13 mouse cellular contexts compared by ENCODE assay signal in the genomic region with DNA sequence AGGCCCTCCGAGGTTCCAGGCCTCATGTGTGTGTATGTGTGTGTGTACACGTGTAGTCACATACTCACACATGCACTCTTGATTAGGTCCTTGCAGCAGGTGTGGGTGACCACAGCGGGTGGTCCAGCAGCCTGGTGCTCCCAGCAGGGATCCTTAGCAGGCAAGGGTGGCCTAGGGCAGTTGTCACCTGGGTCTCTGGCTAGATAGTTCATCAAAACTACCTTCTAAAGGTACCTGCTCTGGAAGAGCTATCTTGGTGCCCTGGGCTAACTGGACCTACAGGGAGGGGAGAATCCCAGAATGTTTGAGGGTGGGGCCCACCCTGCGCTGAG. TPM values are rescaled to one million over a fixed set of nuclear protein-coding genes. Genes with fewer than 3 reads are reported as not detected.
DNase-seq lines count a peak whose midpoint lies in the region; ATAC-seq and TF ChIP-seq lines count a peak whose summit lies in the region.
"Had no signal": no experiment of that assay in that cellular context is flagged by ENCODE, and none has a peak within 500 bp of the region (broad histone marks: within the 10 kb centered on the region; RNA-seq: fewer than 3 reads in every experiment).

No protein-coding gene starts in this region.

- no peak for ATAC-seq in forebrain, postnatal 0 days
- ATAC-seq in midbrain, embryonic 11.5 days (ENCODE audit: low FRiP score), result no peak
- ATAC-seq in neural tube, embryonic 15.5 days (ENCODE audit: low FRiP score), result no peak
- no peak for ATAC-seq in intestine, embryonic 16.5 days

- 51% methylated on average over 4 of the region's 4 CpGs for WGBS in forebrain, postnatal 0 days
- 61% methylated on average over 4 of the region's 4 CpGs for WGBS in midbrain, embryonic 11.5 days
- WGBS in neural tube, embryonic 15.5 days, result 42% methylated on average over 4 of the region's 4 CpGs
- WGBS in intestine, embryonic 16.5 days, result 60% methylated on average over 4 of the region's 4 CpGs

- no peak for DNase-seq in layer of hippocampus, adult 2 months (ENCODE audit: low spot score in 2 of 2)
- no peak for DNase-seq in layer of hippocampus, adult 9-10 months (ENCODE audit: low spot score)
- DNase-seq in forebrain, postnatal 0 days, result no peak
- DNase-seq in midbrain, embryonic 11.5 days (ENCODE audit: low spot score, missing footprints), result no peak
- DNase-seq in embryo, embryonic 10.5 days (ENCODE audit: low spot score), result no peak
- no peak for DNase-seq in kidney, postnatal 4 days
- DNase-seq: adrenal gland, postnatal 14 days; heart, adult 18-20 months; heart, postnatal 36 days; layer of hippocampus, adult 9-11 months had no signal

- H3K9me3 ChIP-seq in forebrain, postnatal 0 days (ENCODE audit: low read length), result no peaks in the 10 kb centered on the region
- H3K9me3 ChIP-seq in midbrain, embryonic 11.5 days (ENCODE audit: control insufficient read depth, low read length), result no peaks in the 10 kb centered on the region
- H3K9me3 ChIP-seq in neural tube, embryonic 15.5 days (replicated peaks), result no peaks in the 10 kb centered on the region
- no peaks in the 10 kb centered on the region for H3K9me3 ChIP-seq in intestine, embryonic 16.5 days (ENCODE audit: control insufficient read depth, low read length)

- H3K27me3 ChIP-seq in forebrain, postnatal 0 days (ENCODE audit: insufficient read depth, low read length), result peaks cover 11% of the 10 kb centered on the region; the same call in 1 of the 2 replicates
- peaks cover 51% of the 10 kb centered on the region for H3K27me3 ChIP-seq in midbrain, embryonic 11.5 days (ENCODE audit: control insufficient read depth, insufficient read depth, low read length)
- peaks cover 26% of the 10 kb centered on the region for H3K27me3 ChIP-seq in neural tube, embryonic 15.5 days (replicated peaks)
- H3K27me3 ChIP-seq in intestine, embryonic 16.5 days (replicated peaks; ENCODE audit: control insufficient read depth, insufficient read depth, low read length), result peaks cover 57% of the 10 kb centered on the region

- H3K36me3 ChIP-seq in forebrain, postnatal 0 days (ENCODE audit: insufficient read depth), result no peaks in the 10 kb centered on the region
- H3K36me3 ChIP-seq in midbrain, embryonic 11.5 days (ENCODE audit: control insufficient read depth, insufficient read depth, low read length), result no peaks in the 10 kb centered on the region
- H3K36me3 ChIP-seq in neural tube, embryonic 15.5 days, result no peaks in the 10 kb centered on the region
- no peaks in the 10 kb centered on the region for H3K36me3 ChIP-seq in intestine, embryonic 16.5 days (ENCODE audit: control insufficient read depth, insufficient read depth, low read length)

- peak overlapping the region; percentile 75 for H3K9ac ChIP-seq in forebrain, postnatal 0 days
- no peak overlapping the region for H3K9ac ChIP-seq in midbrain, embryonic 11.5 days (ENCODE audit: low read length)
- peak overlapping the region; percentile 80 for H3K9ac ChIP-seq in neural tube, embryonic 15.5 days (replicated peaks)
- no peak overlapping the region for H3K9ac ChIP-seq in intestine, embryonic 16.5 days (ENCODE audit: low read depth, low read length)

- no peak for TF ChIP-seq CTCF in layer of hippocampus, adult 2 months (conservative IDR thresholded peaks at IDR 0.05)
- no peak for TF ChIP-seq CTCF in forebrain, postnatal 0 days (IDR thresholded peaks at IDR 0.05; ENCODE audit: low read depth)

- peak overlapping the region; percentile 79 for H3K4me3 ChIP-seq in layer of hippocampus, adult 2 months
- H3K4me3 ChIP-seq in forebrain, postnatal 0 days (ENCODE audit: low read depth, low read length), result peak overlapping the region; percentile 75
- H3K4me3 ChIP-seq in midbrain, embryonic 11.5 days (ENCODE audit: low read depth, low read length), result no peak overlapping the region; the same call in 1 of the 2 replicates
- H3K4me3 ChIP-seq in neural tube, embryonic 15.5 days (replicated peaks), result peak overlapping the region; percentile 73
- H3K4me3 ChIP-seq in intestine, embryonic 16.5 days (ENCODE audit: low read length), result no peak overlapping the region

- H3K4me2 ChIP-seq in forebrain, postnatal 0 days (ENCODE audit: low read depth), result peak overlapping the region; percentile 93
- H3K4me2 ChIP-seq in midbrain, embryonic 11.5 days, result peak overlapping the region; percentile 76
- peak overlapping the region; percentile 85 for H3K4me2 ChIP-seq in neural tube, embryonic 15.5 days
- no peak overlapping the region for H3K4me2 ChIP-seq in intestine, embryonic 16.5 days (ENCODE audit: low read depth, low read length)
- H3K4me2 ChIP-seq: liver, embryonic 11.5 days had no signal

- peak overlapping the region; percentile 98 for H3K27ac ChIP-seq in layer of hippocampus, adult 2 months
- no peak overlapping the region for H3K27ac ChIP-seq in forebrain, postnatal 0 days (ENCODE audit: low read depth, low read length)
- no peak overlapping the region for H3K27ac ChIP-seq in midbrain, embryonic 11.5 days (ENCODE audit: low read depth, low read length)
- H3K27ac ChIP-seq in neural tube, embryonic 15.5 days (replicated peaks), result peak overlapping the region; percentile 71; the same call in 1 of the 2 replicates
- H3K27ac ChIP-seq in intestine, embryonic 16.5 days (ENCODE audit: low read length), result no peak overlapping the region

- H3K4me1 ChIP-seq in forebrain, postnatal 0 days (ENCODE audit: insufficient read depth), result peaks cover 9% of the 10 kb centered on the region
- H3K4me1 ChIP-seq in midbrain, embryonic 11.5 days (ENCODE audit: control insufficient read depth, insufficient read depth, low read length), result peaks cover 14% of the 10 kb centered on the region
- peaks cover 34% of the 10 kb centered on the region for H3K4me1 ChIP-seq in neural tube, embryonic 15.5 days
- H3K4me1 ChIP-seq in intestine, embryonic 16.5 days (ENCODE audit: control insufficient read depth, insufficient read depth, low read length), result peaks cover 7% of the 10 kb centered on the region

RNA-seq across cellular contexts. Expression of a gene that starts 2.9 kb away (rescaled TPM):
- 100 to 1,000 TPM; 318 to 346 TPM for total RNA-seq in layer of hippocampus, adult 2 months (2021)
- 64.2 and 65.8 TPM in 2 replicates for total RNA-seq in forebrain, postnatal 0 days (2014; rRNA removed)
- polyA plus RNA-seq in forebrain, postnatal 0 days (2015; fragmentation: Nextera tagmentation; extraction: Ambion mirVana), result 123 and 127 TPM in 2 replicates
- polyA plus RNA-seq in midbrain, embryonic 11.5 days (2014; fragmentation: Nextera tagmentation; extraction: Ambion mirVana), result 10.2 and 10.4 TPM in 2 replicates
- polyA plus RNA-seq in neural tube, embryonic 15.5 days (2015; fragmentation: Nextera tagmentation; extraction: Ambion mirVana), result 107 and 133 TPM in 2 replicates
- 2.8 and 3.3 TPM in 2 replicates for polyA plus RNA-seq in intestine, embryonic 16.5 days (2015; fragmentation: Nextera tagmentation; extraction: Ambion mirVana)

Comparison
In these comparisons a context has a peak if more than half of its experiments do, and no peak if none do; other contexts are left out.
1. H3K27ac ChIP-seq: peak in layer of hippocampus, adult 2 months (single experiment) and neural tube, embryonic 15.5 days (single experiment); none in forebrain, postnatal 0 days (single experiment), midbrain, embryonic 11.5 days (single experiment) and intestine, embryonic 16.5 days (single experiment).
2. H3K4me3 ChIP-seq: peak in layer of hippocampus, adult 2 months (single experiment), forebrain, postnatal 0 days (single experiment) and neural tube, embryonic 15.5 days (single experiment); none in midbrain, embryonic 11.5 days (single experiment) and intestine, embryonic 16.5 days (single experiment).
3. H3K9ac ChIP-seq: peak in forebrain, postnatal 0 days (single experiment) and neural tube, embryonic 15.5 days (single experiment); none in midbrain, embryonic 11.5 days (single experiment) and intestine, embryonic 16.5 days (single experiment).